Mouse (Mus musculus): ENCODE measurements at regions not wholly inside any gene's neighbourhood (a gene's known extent, or its start where the extent isn't known, plus 50 kb on each side); places are given as distances from the start of the nearest gene placed in this dataset.

DNA sequence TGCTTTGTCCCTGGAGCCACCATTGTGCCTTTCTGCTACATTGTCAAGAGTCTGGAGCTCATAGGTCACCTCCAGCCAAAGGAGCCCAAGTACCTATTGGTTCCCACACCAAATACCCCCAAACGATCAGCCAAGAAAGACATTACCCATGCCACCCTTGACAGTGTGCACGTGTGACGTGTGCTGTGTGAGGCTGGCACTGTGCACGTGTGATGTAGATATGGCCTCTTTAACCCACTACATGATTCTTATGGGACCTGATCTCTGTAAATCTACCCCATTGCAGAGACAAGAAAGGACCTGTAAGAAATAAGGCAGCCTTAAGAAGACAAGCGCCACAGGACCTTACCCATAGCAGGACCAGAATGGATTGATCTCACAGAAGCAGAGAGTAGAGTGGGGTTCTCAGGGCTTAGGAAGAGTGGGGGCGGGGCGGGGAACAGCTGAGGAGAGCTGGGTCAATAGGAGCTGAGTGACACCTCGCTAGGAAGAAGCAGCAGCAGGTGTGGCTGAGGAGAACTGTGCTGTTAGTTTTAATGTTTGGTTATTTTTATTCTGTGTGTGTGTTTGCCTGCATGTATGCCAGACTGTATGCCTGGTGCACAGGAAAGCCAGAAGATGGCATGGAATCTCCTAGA is 331.5 kb upstream of the 3110018I06Rik start:
- WGBS: 72% methylated on average over 8 of the region's 8 CpGs
- Histone ChIP-seq H3K4me2 (ENCODE audit: low read depth, severe bottlenecking) (no peak overlapping the region), H3K4me1 (ENCODE audit: control insufficient read depth, insufficient read depth, low read length) (peaks cover 7% of the 10 kb centered on the region; the same call in 1 of the 2 replicates), H3K27me3 (ENCODE audit: control insufficient read depth, insufficient read depth, low read length) (0 out of 2 replicates have a peak, but pooled peaks cover 3% of the 10 kb centered on the region), H3K9me3 (ENCODE audit: control insufficient read depth, low read length) (no peaks in the 10 kb centered on the region), H3K4me3 (ENCODE audit: low read depth, low read length) (no peak overlapping the region), H3K9ac (ENCODE audit: low read length) (no peak overlapping the region), H3K27ac (replicated peaks; ENCODE audit: low read depth, low read length) (no peak overlapping the region), H3K36me3 (ENCODE audit: control insufficient read depth, insufficient read depth, low read length) (no peaks in the 10 kb centered on the region)
- ATAC-seq (ENCODE audit: insufficient number of reproducible peaks, low FRiP score, low TSS enrichment, low read depth) (no peak), DNase-seq (ENCODE audit: low spot score) (no peak)

- Histone ChIP-seq H3K27ac (replicated peaks; ENCODE audit: low read depth, low read length) (no peak overlapping the region), H3K4me1 (ENCODE audit: control insufficient read depth, insufficient read depth, low read length) (peaks cover 7% of the 10 kb centered on the region; the same call in 1 of the 2 replicates), H3K9me3 (ENCODE audit: control insufficient read depth, low read length) (no peaks in the 10 kb centered on the region), H3K9ac (ENCODE audit: low read length) (no peak overlapping the region), H3K36me3 (ENCODE audit: control insufficient read depth, insufficient read depth, low read length) (no peaks in the 10 kb centered on the region), H3K27me3 (ENCODE audit: control insufficient read depth, insufficient read depth, low read length) (0 out of 2 replicates have a peak, but pooled peaks cover 3% of the 10 kb centered on the region), H3K4me2 (ENCODE audit: low read depth, severe bottlenecking) (no peak overlapping the region), H3K4me3 (ENCODE audit: low read depth, low read length) (no peak overlapping the region)
- DNase-seq (ENCODE audit: low spot score) (no peak), ATAC-seq (ENCODE audit: insufficient number of reproducible peaks, low FRiP score, low TSS enrichment, low read depth) (no peak)
- 55% methylated on average over 5 of the region's 5 CpGs for WGBS
Measured at GRCm38 (mm10) chr12:107159126-107159525, 329.3 kb upstream of the 3110018I06Rik start.

DNA sequence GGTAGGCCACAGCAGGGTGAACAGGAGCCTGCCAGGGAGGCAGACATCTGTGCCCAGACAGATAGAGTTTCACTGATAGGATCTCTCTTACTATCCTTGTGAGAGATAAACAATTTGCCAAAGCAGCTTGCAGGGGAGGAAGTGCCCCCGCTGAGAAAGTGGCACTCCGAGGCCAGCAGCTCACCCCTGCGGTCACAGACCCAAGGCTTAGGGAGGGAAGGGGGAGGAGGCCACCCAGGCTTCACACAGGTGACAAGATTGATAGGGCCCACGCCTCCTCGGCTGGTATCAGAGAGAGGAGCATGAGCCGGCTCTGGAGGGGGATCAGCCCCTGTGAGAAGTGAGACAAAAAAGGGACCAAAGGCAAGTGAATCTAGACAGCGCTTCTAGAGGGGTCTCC is 328.3 kb upstream of the 3110018I06Rik start:
- Histone ChIP-seq H3K4me3 (ENCODE audit: low read depth, low read length) (no peak overlapping the region), H3K36me3 (ENCODE audit: control insufficient read depth, insufficient read depth, low read length) (no peaks in the 10 kb centered on the region), H3K4me2 (ENCODE audit: low read depth, severe bottlenecking) (no peak overlapping the region), H3K9ac (ENCODE audit: low read length) (no peak overlapping the region), H3K4me1 (ENCODE audit: control insufficient read depth, insufficient read depth, low read length) (peaks cover 7% of the 10 kb centered on the region; the same call in 1 of the 2 replicates), H3K27me3 (ENCODE audit: control insufficient read depth, insufficient read depth, low read length) (0 out of 2 replicates have a peak, but pooled peaks cover 3% of the 10 kb centered on the region), H3K27ac (replicated peaks; ENCODE audit: low read depth, low read length) (no peak overlapping the region), H3K9me3 (ENCODE audit: control insufficient read depth, low read length) (no peaks in the 10 kb centered on the region)
- WGBS: 1% methylated on average over 7 of the region's 7 CpGs
- DNase-seq (ENCODE audit: low spot score): no peak
- no peak for ATAC-seq (ENCODE audit: insufficient number of reproducible peaks, low FRiP score, low TSS enrichment, low read depth)

DNA sequence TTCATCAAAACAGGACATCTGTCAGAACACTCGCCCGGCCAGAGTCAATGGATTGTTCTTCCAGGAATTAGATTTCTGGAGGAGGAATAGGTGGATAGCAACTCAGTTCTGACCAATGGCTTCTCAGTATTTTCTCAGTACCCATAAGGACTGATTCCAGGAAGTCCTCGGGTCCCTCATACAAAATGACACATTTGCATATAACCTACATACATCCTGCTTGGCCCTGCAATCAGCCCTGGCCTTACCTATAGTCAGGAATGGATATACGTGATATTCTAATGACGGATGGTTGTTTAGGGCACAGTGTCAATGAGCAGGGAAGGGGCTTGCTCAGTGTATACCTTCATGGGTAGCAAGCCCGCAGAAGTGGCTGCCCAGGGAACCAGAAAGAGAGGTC is 327.8 kb upstream of the 3110018I06Rik start:
- H3K27ac ChIP-seq (replicated peaks; ENCODE audit: low read depth, low read length): no peak overlapping the region
- 0 out of 2 replicates have a peak, but pooled peaks cover 3% of the 10 kb centered on the region for H3K27me3 ChIP-seq (ENCODE audit: control insufficient read depth, insufficient read depth, low read length)
- DNase-seq (ENCODE audit: low spot score): no peak
- WGBS: 32% methylated on average over 6 of the region's 6 CpGs
- peaks cover 7% of the 10 kb centered on the region; the same call in 1 of the 2 replicates for H3K4me1 ChIP-seq (ENCODE audit: control insufficient read depth, insufficient read depth, low read length)
- no peaks in the 10 kb centered on the region for H3K9me3 ChIP-seq (ENCODE audit: control insufficient read depth, low read length)
- no peaks in the 10 kb centered on the region for H3K36me3 ChIP-seq (ENCODE audit: control insufficient read depth, insufficient read depth, low read length)
- no peak overlapping the region for H3K4me2 ChIP-seq (ENCODE audit: low read depth, severe bottlenecking)
- H3K9ac ChIP-seq (ENCODE audit: low read length): no peak overlapping the region
- H3K4me3 ChIP-seq (ENCODE audit: low read depth, low read length): no peak overlapping the region
- ATAC-seq (ENCODE audit: insufficient number of reproducible peaks, low FRiP score, low TSS enrichment, low read depth): no peak

DNA sequence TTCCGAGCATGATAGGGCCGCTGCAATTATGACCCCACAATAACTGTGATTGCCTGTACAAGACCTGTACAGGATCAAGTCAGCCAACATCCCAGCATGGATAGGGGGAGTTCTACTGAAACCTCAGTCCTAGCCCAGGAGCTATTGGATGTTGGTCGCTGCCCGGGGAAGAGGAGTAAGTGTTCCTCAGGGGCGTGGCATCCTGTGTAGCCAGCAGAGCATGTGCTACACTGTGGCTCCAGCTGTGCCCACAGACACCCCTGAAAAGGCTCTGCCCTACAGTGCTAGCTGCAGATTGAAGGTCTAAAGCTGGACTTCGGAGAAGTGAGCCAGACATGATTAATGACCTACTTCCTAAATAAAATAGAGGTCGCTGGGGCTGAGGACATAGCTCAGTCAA is 317.5 kb upstream of the 3110018I06Rik start:
- no peaks in the 10 kb centered on the region for H3K4me1 ChIP-seq (ENCODE audit: control insufficient read depth, insufficient read depth, low read length)
- no peak for DNase-seq (ENCODE audit: low spot score)
- no peak overlapping the region for H3K9ac ChIP-seq (ENCODE audit: low read length)
- H3K4me3 ChIP-seq (ENCODE audit: low read depth, low read length): no peak overlapping the region
- no peak overlapping the region for H3K27ac ChIP-seq (replicated peaks; ENCODE audit: low read depth, low read length)
- no peaks in the 10 kb centered on the region for H3K27me3 ChIP-seq (ENCODE audit: control insufficient read depth, insufficient read depth, low read length)
- no peaks in the 10 kb centered on the region for H3K36me3 ChIP-seq (ENCODE audit: control insufficient read depth, insufficient read depth, low read length)
- ATAC-seq (ENCODE audit: insufficient number of reproducible peaks, low FRiP score, low TSS enrichment, low read depth): no peak
- H3K4me2 ChIP-seq (ENCODE audit: low read depth, severe bottlenecking): no peak overlapping the region
- WGBS: 66% methylated on average over 7 of the region's 7 CpGs
- H3K9me3 ChIP-seq (ENCODE audit: control insufficient read depth, low read length): no peaks in the 10 kb centered on the region

- WGBS: 79% methylated on average over 15 of the region's 15 CpGs
- H3K4me1 ChIP-seq (ENCODE audit: control insufficient read depth, insufficient read depth, low read length): no peaks in the 10 kb centered on the region
- no peak overlapping the region for H3K27ac ChIP-seq (replicated peaks; ENCODE audit: low read depth, low read length)
- no peak for ATAC-seq (ENCODE audit: insufficient number of reproducible peaks, low FRiP score, low TSS enrichment, low read depth)
- H3K27me3 ChIP-seq (ENCODE audit: control insufficient read depth, insufficient read depth, low read length): no peaks in the 10 kb centered on the region
- DNase-seq (ENCODE audit: low spot score): no peak
- H3K4me3 ChIP-seq (ENCODE audit: low read depth, low read length): no peak overlapping the region
- no peaks in the 10 kb centered on the region for H3K9me3 ChIP-seq (ENCODE audit: control insufficient read depth, low read length)
- no peak overlapping the region for H3K9ac ChIP-seq (ENCODE audit: low read length)
- H3K36me3 ChIP-seq (ENCODE audit: control insufficient read depth, insufficient read depth, low read length): no peaks in the 10 kb centered on the region
- H3K4me2 ChIP-seq (ENCODE audit: low read depth, severe bottlenecking): no peak overlapping the region
Measured at GRCm38 (mm10) chr12:107171676-107172075, 316.8 kb upstream of the 3110018I06Rik start.

DNA sequence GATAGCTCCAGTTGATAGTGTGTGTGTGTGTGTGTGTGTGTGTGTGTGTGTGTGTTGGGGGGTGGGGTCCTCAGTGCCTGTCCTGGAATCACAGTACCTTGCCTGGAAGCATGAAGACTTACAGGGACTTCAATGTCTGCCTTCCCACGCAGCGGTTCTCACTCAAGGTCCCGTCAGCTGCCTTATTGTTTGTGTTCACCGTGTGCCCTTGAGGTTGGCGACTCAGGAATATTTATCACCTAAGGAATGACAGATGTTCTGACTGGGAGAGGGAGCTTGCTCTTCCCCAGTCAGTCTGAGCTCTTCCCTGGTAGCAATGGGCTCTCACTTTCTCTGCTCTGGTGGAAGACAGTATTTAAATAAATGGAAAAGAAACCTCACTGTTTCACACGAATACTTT is 309.8 kb upstream of the 3110018I06Rik start:
- no peak for ATAC-seq (ENCODE audit: insufficient number of reproducible peaks, low FRiP score, low TSS enrichment, low read depth)
- Histone ChIP-seq H3K4me1 (ENCODE audit: control insufficient read depth, insufficient read depth, low read length) (no peaks in the 10 kb centered on the region), H3K36me3 (ENCODE audit: control insufficient read depth, insufficient read depth, low read length) (no peaks in the 10 kb centered on the region), H3K4me2 (ENCODE audit: low read depth, severe bottlenecking) (no peak overlapping the region), H3K27ac (replicated peaks; ENCODE audit: low read depth, low read length) (no peak overlapping the region), H3K27me3 (ENCODE audit: control insufficient read depth, insufficient read depth, low read length) (no peaks in the 10 kb centered on the region), H3K9ac (ENCODE audit: low read length) (no peak overlapping the region), H3K9me3 (ENCODE audit: control insufficient read depth, low read length) (no peaks in the 10 kb centered on the region), H3K4me3 (ENCODE audit: low read depth, low read length) (no peak overlapping the region)
- no peak for DNase-seq (ENCODE audit: low spot score)
- WGBS: 74% methylated on average over 6 of the region's 6 CpGs

- Histone ChIP-seq H3K27ac (replicated peaks; ENCODE audit: low read depth, low read length) (no peak overlapping the region), H3K4me3 (ENCODE audit: low read depth, low read length) (no peak overlapping the region), H3K4me2 (ENCODE audit: low read depth, severe bottlenecking) (no peak overlapping the region), H3K36me3 (ENCODE audit: control insufficient read depth, insufficient read depth, low read length) (no peaks in the 10 kb centered on the region), H3K4me1 (ENCODE audit: control insufficient read depth, insufficient read depth, low read length) (no peaks in the 10 kb centered on the region), H3K27me3 (ENCODE audit: control insufficient read depth, insufficient read depth, low read length) (no peaks in the 10 kb centered on the region), H3K9ac (ENCODE audit: low read length) (no peak overlapping the region), H3K9me3 (ENCODE audit: control insufficient read depth, low read length) (no peaks in the 10 kb centered on the region)
- 89% methylated on average over 3 of the region's 3 CpGs for WGBS
- ATAC-seq (ENCODE audit: insufficient number of reproducible peaks, low FRiP score, low TSS enrichment, low read depth): no peak
- no peak for DNase-seq (ENCODE audit: low spot score)
Measured at GRCm38 (mm10) chr12:107180501-107180900, 307.9 kb upstream of the 3110018I06Rik start.

GRCm38 (mm10) chr12:107181291-107181690 is 307.1 kb upstream of the 3110018I06Rik start:
- H3K9ac ChIP-seq (ENCODE audit: low read length): no peak overlapping the region
- H3K27me3 ChIP-seq (ENCODE audit: control insufficient read depth, insufficient read depth, low read length): no peaks in the 10 kb centered on the region
- H3K4me1 ChIP-seq (ENCODE audit: control insufficient read depth, insufficient read depth, low read length): no peaks in the 10 kb centered on the region
- 85% methylated on average over 9 of the region's 9 CpGs for WGBS
- no peaks in the 10 kb centered on the region for H3K9me3 ChIP-seq (ENCODE audit: control insufficient read depth, low read length)
- no peak overlapping the region for H3K27ac ChIP-seq (replicated peaks; ENCODE audit: low read depth, low read length)
- no peak overlapping the region for H3K4me3 ChIP-seq (ENCODE audit: low read depth, low read length)
- DNase-seq (ENCODE audit: low spot score): no peak
- no peak for ATAC-seq (ENCODE audit: insufficient number of reproducible peaks, low FRiP score, low TSS enrichment, low read depth)
- H3K36me3 ChIP-seq (ENCODE audit: control insufficient read depth, insufficient read depth, low read length): no peaks in the 10 kb centered on the region
- H3K4me2 ChIP-seq (ENCODE audit: low read depth, severe bottlenecking): no peak overlapping the region

All from limb, embryonic 11.5 days (tissue).